Mouse (Mus musculus): ENCODE data around the gene Rfc4.
"Not testable (repeated sequence)": the region's sequence is repeated elsewhere in the genome, so short reads cannot be mapped to it uniquely, and the experiment has no call there.

DNA sequence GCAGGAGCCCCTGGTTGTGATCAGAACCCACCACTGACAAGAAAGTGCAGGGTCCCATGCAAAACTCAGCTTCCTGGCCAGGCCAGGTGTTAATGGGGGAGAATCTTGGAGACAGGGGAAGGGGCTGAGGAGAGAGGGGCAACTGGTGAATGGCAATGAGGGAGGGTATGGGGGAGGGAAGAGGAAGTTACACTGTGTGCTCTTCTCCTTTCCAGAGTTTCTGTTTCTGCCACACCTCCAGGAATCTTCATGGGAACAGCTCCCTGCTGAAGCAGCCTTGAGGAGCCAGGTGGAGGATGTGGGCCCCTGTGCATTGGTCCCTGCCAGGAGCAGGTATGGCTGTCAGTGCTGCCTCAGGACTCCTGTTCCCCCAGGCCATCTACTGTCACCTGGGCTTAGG, 36.2 kb downstream of the Rfc4 start:
- not testable (repeated sequence) for TF ChIP-seq CTCF (IDR thresholded peaks at IDR 0.05; ENCODE audit: extremely low read depth, insufficient read depth, insufficient read length, insufficient replicate concordance); POLR2A (IDR thresholded peaks at IDR 0.05; ENCODE audit: low read depth, low read length)

Data from spleen, adult 2 months (tissue).